In the genomic region with DNA sequence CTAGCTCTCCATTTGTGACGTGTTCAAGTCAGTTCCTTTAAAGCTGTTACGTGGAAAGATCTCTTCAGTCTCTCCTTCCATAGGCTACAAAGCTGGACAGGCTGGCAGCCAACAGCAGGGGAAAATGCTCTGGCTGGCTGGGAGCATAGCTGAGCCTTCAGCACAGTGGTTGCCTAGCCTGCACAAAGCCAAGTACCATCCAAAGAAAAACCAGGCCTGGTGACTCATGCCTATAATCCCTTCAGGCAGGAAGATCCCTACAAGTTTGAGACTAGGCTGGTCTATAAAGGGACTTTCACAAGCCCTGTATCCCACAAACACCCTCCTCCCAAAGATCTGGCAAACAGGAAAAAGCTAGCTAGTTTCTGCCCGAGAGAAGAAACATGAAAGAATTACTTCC, we compare ENCODE assay signal across 12 mouse cellular contexts. TPM values are rescaled to one million over a fixed set of nuclear protein-coding genes. Genes with fewer than 3 reads are reported as not detected.
A peak's percentile ranks its signal among the peaks of the same experiment; 100 is the strongest.
DNase-seq lines count a peak whose midpoint lies in the region; ATAC-seq and TF ChIP-seq lines count a peak whose summit lies in the region.
"Had no signal": no experiment of that assay in that cellular context is flagged by ENCODE, and none has a peak within 500 bp of the region (broad histone marks: within the 10 kb centered on the region; RNA-seq: fewer than 3 reads in every experiment).

No protein-coding gene starts in this region.

- TF ChIP-seq POLR2A in embryonic fibroblast, embryonic 13.5 days (IDR thresholded peaks at IDR 0.05; ENCODE audit: low read depth, low read length): no peak

- H3K9ac ChIP-seq in embryonic facial prominence, embryonic 11.5 days (replicated peaks; ENCODE audit: low read length): no peak overlapping the region
- H3K9ac ChIP-seq in hindbrain, embryonic 15.5 days: no peak overlapping the region
- no peak overlapping the region for H3K9ac ChIP-seq in hindbrain, embryonic 14.5 days
- no peak overlapping the region for H3K9ac ChIP-seq in kidney, embryonic 16.5 days (replicated peaks; ENCODE audit: low read length)
- H3K9ac ChIP-seq: intestine, embryonic 15.5 days; lung, embryonic 14.5 days had no signal

- no peaks in the 10 kb centered on the region for H3K4me1 ChIP-seq in embryonic facial prominence, embryonic 11.5 days (ENCODE audit: control insufficient read depth, insufficient read depth, low read length)
- peaks cover 15% of the 10 kb centered on the region for H3K4me1 ChIP-seq in embryonic facial prominence, embryonic 10.5 days
- H3K4me1 ChIP-seq in hindbrain, embryonic 15.5 days (replicated peaks): peaks cover 10% of the 10 kb centered on the region
- no peaks in the 10 kb centered on the region; the same call in 1 of the 2 replicates for H3K4me1 ChIP-seq in hindbrain, embryonic 14.5 days (replicated peaks; ENCODE audit: control insufficient read depth, insufficient read depth, low read length)
- peaks cover 10% of the 10 kb centered on the region; the same call in 1 of the 2 replicates for H3K4me1 ChIP-seq in embryonic fibroblast, embryonic 13.5 days (ENCODE audit: control insufficient read depth, insufficient read depth, low read length)
- 0 out of 2 replicates have a peak, but pooled peaks cover 3% of the 10 kb centered on the region for H3K4me1 ChIP-seq in kidney, embryonic 16.5 days (ENCODE audit: insufficient read depth, low read length)
- H3K4me1 ChIP-seq: intestine, embryonic 15.5 days had no signal

- WGBS in embryonic facial prominence, embryonic 11.5 days: 83% methylated on average over 3 of the region's 3 CpGs
- 87% methylated on average over 3 of the region's 3 CpGs for WGBS in embryonic facial prominence, embryonic 10.5 days
- whole genome bisulfite sequencing in hindbrain, embryonic 15.5 days: 80% methylated on average over 3 of the region's 3 CpGs
- 82% methylated on average over 3 of the region's 3 CpGs for WGBS in hindbrain, embryonic 14.5 days
- WGBS in kidney, embryonic 16.5 days: 86% methylated on average over 3 of the region's 3 CpGs

- H3K36me3 ChIP-seq in embryonic facial prominence, embryonic 11.5 days (replicated peaks; ENCODE audit: control insufficient read depth, insufficient read depth, low read depth, low read length): no peaks in the 10 kb centered on the region; the same call in 1 of the 2 replicates
- H3K36me3 ChIP-seq in embryonic facial prominence, embryonic 10.5 days (replicated peaks): peaks cover 76% of the 10 kb centered on the region
- peaks cover 45% of the 10 kb centered on the region for H3K36me3 ChIP-seq in hindbrain, embryonic 15.5 days
- peaks cover 95% of the 10 kb centered on the region for H3K36me3 ChIP-seq in hindbrain, embryonic 14.5 days (replicated peaks; ENCODE audit: control insufficient read depth, insufficient read depth)
- peaks cover 33% of the 10 kb centered on the region for H3K36me3 ChIP-seq in kidney, embryonic 16.5 days (ENCODE audit: insufficient read depth, low read length)

- no peak overlapping the region for H3K4me2 ChIP-seq in embryonic facial prominence, embryonic 11.5 days (ENCODE audit: low read depth, low read length)
- H3K4me2 ChIP-seq in hindbrain, embryonic 15.5 days: no peak overlapping the region
- H3K4me2 ChIP-seq in hindbrain, embryonic 14.5 days (replicated peaks): no peak overlapping the region
- no peak overlapping the region for H3K4me2 ChIP-seq in kidney, embryonic 16.5 days (replicated peaks; ENCODE audit: low read depth, low read length)
- H3K4me2 ChIP-seq: intestine, embryonic 15.5 days; lung, embryonic 14.5 days had no signal

- no peak for TF ChIP-seq CTCF in embryonic fibroblast, embryonic 13.5 days (IDR thresholded peaks at IDR 0.05; ENCODE audit: borderline replicate concordance, insufficient read depth, low read length)

- no peaks in the 10 kb centered on the region for H3K9me3 ChIP-seq in embryonic facial prominence, embryonic 11.5 days (replicated peaks; ENCODE audit: control insufficient read depth, low read length)
- no peaks in the 10 kb centered on the region for H3K9me3 ChIP-seq in embryonic facial prominence, embryonic 10.5 days
- H3K9me3 ChIP-seq in hindbrain, embryonic 15.5 days: no peaks in the 10 kb centered on the region
- no peaks in the 10 kb centered on the region for H3K9me3 ChIP-seq in hindbrain, embryonic 14.5 days (ENCODE audit: control insufficient read depth, low read length)
- H3K9me3 ChIP-seq in kidney, embryonic 16.5 days (ENCODE audit: low read length): no peaks in the 10 kb centered on the region
- H3K9me3 ChIP-seq: intestine, embryonic 15.5 days had no signal

- no peaks in the 10 kb centered on the region for H3K27me3 ChIP-seq in embryonic facial prominence, embryonic 11.5 days (ENCODE audit: control insufficient read depth, insufficient read depth, low read length)
- H3K27me3 ChIP-seq in embryonic facial prominence, embryonic 10.5 days (replicated peaks; ENCODE audit: low read depth, poor library complexity, severe bottlenecking): no peaks in the 10 kb centered on the region
- H3K27me3 ChIP-seq in hindbrain, embryonic 15.5 days: no peaks in the 10 kb centered on the region
- no peaks in the 10 kb centered on the region for H3K27me3 ChIP-seq in hindbrain, embryonic 14.5 days (ENCODE audit: control insufficient read depth, insufficient read depth, low read length)
- H3K27me3 ChIP-seq in kidney, embryonic 16.5 days (ENCODE audit: insufficient read depth, low read length): no peaks in the 10 kb centered on the region
- H3K27me3 ChIP-seq: intestine, embryonic 15.5 days had no signal

- H3K4me3 ChIP-seq in embryonic facial prominence, embryonic 11.5 days (ENCODE audit: low read depth, low read length): no peak overlapping the region
- no peak overlapping the region for H3K4me3 ChIP-seq in embryonic facial prominence, embryonic 10.5 days
- no peak overlapping the region for H3K4me3 ChIP-seq in hindbrain, embryonic 15.5 days
- no peak overlapping the region for H3K4me3 ChIP-seq in hindbrain, embryonic 14.5 days (replicated peaks; ENCODE audit: low read length)
- no peak overlapping the region for H3K4me3 ChIP-seq in embryonic fibroblast, embryonic 13.5 days (ENCODE audit: insufficient read depth, low read length)
- no peak overlapping the region for H3K4me3 ChIP-seq in kidney, embryonic 16.5 days (ENCODE audit: low read length)
- H3K4me3 ChIP-seq: intestine, embryonic 15.5 days had no signal

- peak overlapping the region; percentile 67; the same call in 1 of the 2 replicates for H3K27ac ChIP-seq in embryonic facial prominence, embryonic 11.5 days (replicated peaks; ENCODE audit: low read depth, low read length)
- H3K27ac ChIP-seq in embryonic facial prominence, embryonic 10.5 days (replicated peaks): no peak overlapping the region
- peak overlapping the region; percentile 40 for H3K27ac ChIP-seq in hindbrain, embryonic 15.5 days (replicated peaks)
- H3K27ac ChIP-seq in hindbrain, embryonic 14.5 days: no peak overlapping the region
- peak overlapping the region; percentile 79 for H3K27ac ChIP-seq in embryonic fibroblast, embryonic 13.5 days (ENCODE audit: insufficient read depth, low read length)
- no peak overlapping the region for H3K27ac ChIP-seq in kidney, embryonic 16.5 days (ENCODE audit: low read length)
- H3K27ac ChIP-seq: intestine, embryonic 15.5 days had no signal

- no peak for DNase-seq in embryonic facial prominence, embryonic 11.5 days (ENCODE audit: low spot score)
- no peak for DNase-seq in embryonic facial prominence, embryonic 10.5 days (ENCODE audit: low spot score)
- DNase-seq in hindbrain, embryonic 14.5 days (ENCODE audit: low spot score): no peak
- peak; percentile 84 for DNase-seq in 3T3-L1 (ENCODE audit: low read depth, low spot score)
- DNase-seq in B cell, adult 2 months: no peak
- DNase-seq: adrenal gland, postnatal 25 days; left cerebral cortex, postnatal 4 days; lung, embryonic 14.5 days had no signal

- no peak for ATAC-seq in embryonic facial prominence, embryonic 11.5 days (replicated peaks; ENCODE audit: insufficient number of reproducible peaks, low FRiP score, low TSS enrichment, low read depth)
- no peak for ATAC-seq in hindbrain, embryonic 15.5 days (ENCODE audit: low FRiP score, low read depth)
- ATAC-seq in hindbrain, embryonic 14.5 days (ENCODE audit: low FRiP score): no peak
- ATAC-seq in kidney, embryonic 16.5 days (ENCODE audit: low FRiP score, low TSS enrichment): no peak
- ATAC-seq: intestine, embryonic 15.5 days had no signal

RNA-seq across cellular contexts. Expression of a gene that starts 12.8 kb away (rescaled TPM):
- polyA plus RNA-seq in embryonic facial prominence, embryonic 11.5 days (2014; fragmentation: Nextera tagmentation; extraction: Ambion mirVana): 54.7 and 59.2 TPM in 2 replicates
- 62.7 and 65.6 TPM in 2 replicates for polyA plus RNA-seq in embryonic facial prominence, embryonic 10.5 days (2016; fragmentation: Nextera tagmentation; extraction: Ambion mirVana)
- polyA plus RNA-seq in hindbrain, embryonic 15.5 days (2015; fragmentation: Nextera tagmentation; extraction: Ambion mirVana): 90.6 and 104 TPM in 2 replicates
- 80.7 and 88.0 TPM in 2 replicates for polyA plus RNA-seq in hindbrain, embryonic 14.5 days (2014; fragmentation: Nextera tagmentation; extraction: Ambion mirVana)
- polyA plus RNA-seq in embryonic fibroblast, embryonic 13.5 days (2011; ENCODE audit: insufficient read length, low read depth, missing spikeins): 9.8 and 16.3 TPM in 2 replicates
- polyA plus RNA-seq in kidney, embryonic 16.5 days (2015; fragmentation: Nextera tagmentation; extraction: Ambion mirVana): 85.0 and 85.9 TPM in 2 replicates

RNA-seq across cellular contexts. Expression of a gene that starts 13.0 kb away (rescaled TPM):
- 22.1 and 22.4 TPM in 2 replicates for polyA plus RNA-seq in embryonic facial prominence, embryonic 11.5 days (2014; fragmentation: Nextera tagmentation; extraction: Ambion mirVana)
- 17.7 and 18.8 TPM in 2 replicates for polyA plus RNA-seq in embryonic facial prominence, embryonic 10.5 days (2016; fragmentation: Nextera tagmentation; extraction: Ambion mirVana)
- polyA plus RNA-seq in hindbrain, embryonic 15.5 days (2015; fragmentation: Nextera tagmentation; extraction: Ambion mirVana): 60.6 and 61.4 TPM in 2 replicates
- 67.5 and 75.7 TPM in 2 replicates for polyA plus RNA-seq in hindbrain, embryonic 14.5 days (2014; fragmentation: Nextera tagmentation; extraction: Ambion mirVana)
- 51.3 and 54.3 TPM in 2 replicates for polyA plus RNA-seq in embryonic fibroblast, embryonic 13.5 days (2011; ENCODE audit: insufficient read length, low read depth, missing spikeins)
- 46.1 and 48.8 TPM in 2 replicates for polyA plus RNA-seq in kidney, embryonic 16.5 days (2015; fragmentation: Nextera tagmentation; extraction: Ambion mirVana)

RNA-seq across cellular contexts. Expression of a gene that starts 17.9 kb away (rescaled TPM):
- polyA plus RNA-seq in embryonic facial prominence, embryonic 11.5 days (2014; fragmentation: Nextera tagmentation; extraction: Ambion mirVana): 20.3 and 25.9 TPM in 2 replicates
- 61.0 and 61.8 TPM in 2 replicates for polyA plus RNA-seq in embryonic facial prominence, embryonic 10.5 days (2016; fragmentation: Nextera tagmentation; extraction: Ambion mirVana)
- polyA plus RNA-seq in hindbrain, embryonic 15.5 days (2015; fragmentation: Nextera tagmentation; extraction: Ambion mirVana): 55.7 and 59.0 TPM in 2 replicates
- 43.0 and 45.4 TPM in 2 replicates for polyA plus RNA-seq in hindbrain, embryonic 14.5 days (2014; fragmentation: Nextera tagmentation; extraction: Ambion mirVana)
- 34.5 and 42.3 TPM in 2 replicates for polyA plus RNA-seq in embryonic fibroblast, embryonic 13.5 days (2011; ENCODE audit: insufficient read length, low read depth, missing spikeins)
- polyA plus RNA-seq in kidney, embryonic 16.5 days (2015; fragmentation: Nextera tagmentation; extraction: Ambion mirVana): 38.7 and 45.6 TPM in 2 replicates

RNA-seq across cellular contexts. Expression of a gene that starts 47.2 kb away (rescaled TPM):
- polyA plus RNA-seq in embryonic facial prominence, embryonic 11.5 days (2014; fragmentation: Nextera tagmentation; extraction: Ambion mirVana): 101 and 102 TPM in 2 replicates
- 108 and 117 TPM in 2 replicates for polyA plus RNA-seq in embryonic facial prominence, embryonic 10.5 days (2016; fragmentation: Nextera tagmentation; extraction: Ambion mirVana)
- 86.2 and 89.0 TPM in 2 replicates for polyA plus RNA-seq in hindbrain, embryonic 15.5 days (2015; fragmentation: Nextera tagmentation; extraction: Ambion mirVana)
- 79.4 and 83.1 TPM in 2 replicates for polyA plus RNA-seq in hindbrain, embryonic 14.5 days (2014; fragmentation: Nextera tagmentation; extraction: Ambion mirVana)
- 31.6 and 32.5 TPM in 2 replicates for polyA plus RNA-seq in embryonic fibroblast, embryonic 13.5 days (2011; ENCODE audit: insufficient read length, low read depth, missing spikeins)
- polyA plus RNA-seq in kidney, embryonic 16.5 days (2015; fragmentation: Nextera tagmentation; extraction: Ambion mirVana): 119 and 120 TPM in 2 replicates

RNA-seq across cellular contexts. Expression of a gene that starts 52.0 kb away (rescaled TPM):
- polyA plus RNA-seq in embryonic facial prominence, embryonic 11.5 days (2014; fragmentation: Nextera tagmentation; extraction: Ambion mirVana): 0.73 and 0.88 TPM in 2 replicates
- 1.0 and 1.3 TPM in 2 replicates for polyA plus RNA-seq in embryonic facial prominence, embryonic 10.5 days (2016; fragmentation: Nextera tagmentation; extraction: Ambion mirVana)
- 1.0 and 1.1 TPM in 2 replicates for polyA plus RNA-seq in hindbrain, embryonic 15.5 days (2015; fragmentation: Nextera tagmentation; extraction: Ambion mirVana)
- 0.62 and 0.64 TPM in 2 replicates for polyA plus RNA-seq in hindbrain, embryonic 14.5 days (2014; fragmentation: Nextera tagmentation; extraction: Ambion mirVana)
- polyA plus RNA-seq in embryonic fibroblast, embryonic 13.5 days (2011; ENCODE audit: insufficient read length, low read depth, missing spikeins): 0.16 TPM in 1 of 2 replicates, not detected in the other
- polyA plus RNA-seq in kidney, embryonic 16.5 days (2015; fragmentation: Nextera tagmentation; extraction: Ambion mirVana): 3.5 and 4.1 TPM in 2 replicates

Comparison
In these comparisons a context has a peak if more than half of its experiments do, and no peak if none do; other contexts are left out.
1. H3K27ac ChIP-seq: peak in embryonic facial prominence, embryonic 11.5 days (single experiment), hindbrain, embryonic 15.5 days (single experiment) and embryonic fibroblast, embryonic 13.5 days (single experiment); none in embryonic facial prominence, embryonic 10.5 days (single experiment), hindbrain, embryonic 14.5 days (single experiment) and kidney, embryonic 16.5 days (single experiment).